Mouse (Mus musculus) MEL (cell line): Measurements from ENCODE around the gene Tmem8b. TPM values are rescaled to one million over a fixed set of nuclear protein-coding genes. Genes with fewer than 3 reads are reported as not detected.

Experiments
- DNase-seq: peaks from one replicate; pipeline ENCODE4 v3.0.0; 2011; ENCODE audit warnings: low read depth, low spot score
- H3K27ac ChIP-seq: 2 replicates; pipeline ENCODE4 v1.5.1; 2012; ENCODE audit warnings: low read depth, mild to moderate bottlenecking, control low read depth, low read length, moderate library complexity; ENCODE audit not compliant: control insufficient read depth
- H3K27me3 ChIP-seq, 2 experiments: fragments of 150-350 bp in 1 of 2; sonication (generic) in 1 of 2; 2 replicates each; pipeline ENCODE4 v1.6.1; 2012; ENCODE audit warnings: low read length in 2 of 2, mild to moderate bottlenecking in 2 of 2, improper control_type of control experiment in 1 of 2, moderate library complexity in 1 of 2; ENCODE audit not compliant: insufficient read depth in 2 of 2, control insufficient read depth in 1 of 2
- H3K36me3 ChIP-seq, 2 experiments: 2 replicates each; pipeline ENCODE4 v1.6.1; 2012 to 2014; ENCODE audit warnings: low read length in 2 of 2, improper control_type of control experiment in 1 of 2, inconsistent platforms in 1 of 2, mild to moderate bottlenecking in 1 of 2; ENCODE audit not compliant: insufficient read depth in 2 of 2, control insufficient read depth in 1 of 2
- H3K4me1 ChIP-seq, 2 experiments: fragments of 150-350 bp in 1 of 2; sonication (generic) in 1 of 2; 2 replicates each; pipeline ENCODE4 v1.6.1; 2012; ENCODE audit warnings: low read length in 2 of 2, improper control_type of control experiment in 1 of 2, mild to moderate bottlenecking in 1 of 2; ENCODE audit not compliant: insufficient read depth in 2 of 2, control insufficient read depth in 1 of 2
- H3K4me3 ChIP-seq, 2 experiments: fragments of 150-350 bp in 1 of 2; sonication (generic) in 1 of 2; 2 replicates each; pipeline ENCODE4 v1.5.1; 2012; ENCODE audit warnings: low read depth in 2 of 2, low read length in 2 of 2, mild to moderate bottlenecking in 2 of 2, moderate library complexity in 2 of 2, control low read depth in 1 of 2, improper control_type of control experiment in 1 of 2; ENCODE audit not compliant: control insufficient read depth in 1 of 2, insufficient read depth in 1 of 2
- H3K79me2 ChIP-seq: 2 replicates; pipeline ENCODE4 v1.6.1; 2012; ENCODE audit warnings: mild to moderate bottlenecking, low read length, moderate library complexity; ENCODE audit not compliant: control insufficient read depth, poor library complexity, insufficient read depth
- H3K9ac ChIP-seq: 2 replicates; pipeline ENCODE4 v1.6.1; 2012; ENCODE audit warnings: low read depth, mild to moderate bottlenecking, control low read depth, low read length, moderate library complexity; ENCODE audit not compliant: control insufficient read depth, poor library complexity, severe bottlenecking
- H3K9me3 ChIP-seq: fragments of 150-350 bp; sonication (generic); replicated peaks from 2 replicates; pipeline ENCODE4 v1.6.1; 2012; ENCODE audit warnings: mild to moderate bottlenecking, low read length, improper control_type of control experiment, moderate library complexity; ENCODE audit not compliant: insufficient read depth
- BHLHE40 ChIP-seq: IDR thresholded peaks from 2 replicates; pipeline ENCODE4 v1.6.1; 2012; ENCODE audit warnings: low read depth, mild to moderate bottlenecking, inconsistent platforms, low read length, improper control_type of control experiment, borderline replicate concordance
- CHD1 ChIP-seq: IDR thresholded peaks from 2 replicates; pipeline ENCODE4 v1.6.1; 2012; ENCODE audit warnings: low read depth, mild to moderate bottlenecking, inconsistent platforms, low read length, improper control_type of control experiment
- E2F4 ChIP-seq: IDR thresholded peaks from 2 replicates; pipeline ENCODE4 v1.6.1; 2011; ENCODE audit warnings: low read depth, low read length, improper control_type of control experiment, borderline replicate concordance
- EP300 ChIP-seq, 2 experiments: IDR thresholded peaks; 2 replicates each; pipeline ENCODE4 v1.6.1; 2011; ENCODE audit warnings: improper control_type of control experiment in 2 of 2, low read length in 2 of 2, low read depth in 1 of 2, mild to moderate bottlenecking in 1 of 2
- GABPA ChIP-seq: IDR thresholded peaks from 2 replicates; pipeline ENCODE4 v1.6.1; 2012; ENCODE audit warnings: low read depth, mild to moderate bottlenecking, inconsistent platforms, low read length, improper control_type of control experiment, moderate library complexity
- GATA1 ChIP-seq: IDR thresholded peaks from 2 replicates; pipeline ENCODE4 v1.6.1; 2011; ENCODE audit warnings: low read depth, low read length, improper control_type of control experiment
- HCFC1 ChIP-seq: IDR thresholded peaks from 2 replicates; pipeline ENCODE4 v1.6.1; 2012; ENCODE audit warnings: low read depth, mild to moderate bottlenecking, inconsistent platforms, low read length, improper control_type of control experiment, moderate library complexity
- JUND ChIP-seq: IDR thresholded peaks from 2 replicates; pipeline ENCODE4 v1.6.1; 2011; ENCODE audit warnings: low read depth, mild to moderate bottlenecking, improper control_type of control experiment, low read length
- MAFK ChIP-seq: IDR thresholded peaks from 2 replicates; pipeline ENCODE4 v1.6.1; 2011; ENCODE audit warnings: low read depth, mild to moderate bottlenecking, low read length, improper control_type of control experiment, borderline replicate concordance
- MAX ChIP-seq: IDR thresholded peaks from 2 replicates; pipeline ENCODE4 v1.6.1; 2011; ENCODE audit warnings: low read length, improper control_type of control experiment
- MXI1 ChIP-seq: IDR thresholded peaks from 2 replicates; pipeline ENCODE4 v1.6.1; 2011; ENCODE audit warnings: mild to moderate bottlenecking, low read depth, low read length, improper control_type of control experiment
- MYB ChIP-seq: IDR thresholded peaks from 2 replicates; pipeline ENCODE4 v1.6.1; 2011; ENCODE audit warnings: mild to moderate bottlenecking, low read depth, low read length, improper control_type of control experiment
- MYC ChIP-seq: IDR thresholded peaks from 2 replicates; pipeline ENCODE4 v1.6.1; 2011; ENCODE audit warnings: low read depth, mild to moderate bottlenecking, low read length, improper control_type of control experiment, moderate library complexity
- POLR2A ChIP-seq, 2 experiments: IDR thresholded peaks; 2 replicates each; pipeline ENCODE4 v1.6.1; 2011 to 2012; ENCODE audit warnings: low read length in 2 of 2, mild to moderate bottlenecking in 2 of 2, control low read depth in 1 of 2, improper control_type of control experiment in 1 of 2, low read depth in 1 of 2, moderate library complexity in 1 of 2; ENCODE audit not compliant: control insufficient read depth in 1 of 2, insufficient read depth in 1 of 2, poor library complexity in 1 of 2
- POLR2AphosphoS2 ChIP-seq: IDR thresholded peaks from 2 replicates; pipeline ENCODE4 v1.6.1; 2011; ENCODE audit warnings: low read length, improper control_type of control experiment
- RAD21 ChIP-seq: IDR thresholded peaks from 2 replicates; pipeline ENCODE4 v1.6.1; 2011; ENCODE audit warnings: mild to moderate bottlenecking, low read depth, low read length, improper control_type of control experiment
- RCOR1 ChIP-seq: IDR thresholded peaks from 2 replicates; pipeline ENCODE4 v1.6.1; 2012; ENCODE audit warnings: low read depth, mild to moderate bottlenecking, inconsistent platforms, low read length, improper control_type of control experiment
- TAL1 ChIP-seq: IDR thresholded peaks from 2 replicates; pipeline ENCODE4 v1.6.1; 2012; ENCODE audit warnings: mild to moderate bottlenecking, inconsistent platforms, low read length, moderate library complexity, mixed read lengths
- USF1 ChIP-seq: IDR thresholded peaks from 2 replicates; pipeline ENCODE4 v1.6.1; 2014; ENCODE audit warnings: low read depth, mild to moderate bottlenecking, inconsistent platforms, low read length, improper control_type of control experiment, moderate library complexity
- USF2 ChIP-seq, 2 experiments: IDR thresholded peaks; 2 replicates each; pipeline ENCODE4 v1.6.1; 2011 to 2012; ENCODE audit warnings: improper control_type of control experiment in 2 of 2, low read length in 2 of 2, borderline replicate concordance in 1 of 2, inconsistent platforms in 1 of 2, low read depth in 1 of 2, mild to moderate bottlenecking in 1 of 2; ENCODE audit not compliant: insufficient read depth in 1 of 2
- ZKSCAN1 ChIP-seq: IDR thresholded peaks from 2 replicates; pipeline ENCODE4 v1.6.1; 2012; ENCODE audit warnings: low read depth, mild to moderate bottlenecking, inconsistent platforms, low read length, improper control_type of control experiment, moderate library complexity
- polyA plus RNA-seq, 2 experiments: library from polyadenylated mRNA; stranded (reverse) in 1 of 2; unstranded in 1 of 2; fragments of >175 nt in 1 of 2; fragments of >200 nt in 1 of 2; gene quantifications; 2 replicates each; pipeline versions ENCODE4 v1.2.1 to v1.2.4; 2012; ENCODE audit warnings: low replicate concordance in 2 of 2, low read depth in 1 of 2; ENCODE audit not compliant: insufficient read length in 2 of 2, insufficient read depth in 1 of 2, missing spikeins in 1 of 2
- total RNA-seq: library from RNA; depleted of rRNA; stranded (reverse); fragments of 300-350 nt; gene quantifications from 2 replicates; pipeline ENCODE4 v1.2.3, GENCODE M21; 2012

The Tmem8b gene
- total and polyA plus RNA-seq, 3 experiments, result 0.46 to 3.6 TPM; not detected in 1

DNA sequence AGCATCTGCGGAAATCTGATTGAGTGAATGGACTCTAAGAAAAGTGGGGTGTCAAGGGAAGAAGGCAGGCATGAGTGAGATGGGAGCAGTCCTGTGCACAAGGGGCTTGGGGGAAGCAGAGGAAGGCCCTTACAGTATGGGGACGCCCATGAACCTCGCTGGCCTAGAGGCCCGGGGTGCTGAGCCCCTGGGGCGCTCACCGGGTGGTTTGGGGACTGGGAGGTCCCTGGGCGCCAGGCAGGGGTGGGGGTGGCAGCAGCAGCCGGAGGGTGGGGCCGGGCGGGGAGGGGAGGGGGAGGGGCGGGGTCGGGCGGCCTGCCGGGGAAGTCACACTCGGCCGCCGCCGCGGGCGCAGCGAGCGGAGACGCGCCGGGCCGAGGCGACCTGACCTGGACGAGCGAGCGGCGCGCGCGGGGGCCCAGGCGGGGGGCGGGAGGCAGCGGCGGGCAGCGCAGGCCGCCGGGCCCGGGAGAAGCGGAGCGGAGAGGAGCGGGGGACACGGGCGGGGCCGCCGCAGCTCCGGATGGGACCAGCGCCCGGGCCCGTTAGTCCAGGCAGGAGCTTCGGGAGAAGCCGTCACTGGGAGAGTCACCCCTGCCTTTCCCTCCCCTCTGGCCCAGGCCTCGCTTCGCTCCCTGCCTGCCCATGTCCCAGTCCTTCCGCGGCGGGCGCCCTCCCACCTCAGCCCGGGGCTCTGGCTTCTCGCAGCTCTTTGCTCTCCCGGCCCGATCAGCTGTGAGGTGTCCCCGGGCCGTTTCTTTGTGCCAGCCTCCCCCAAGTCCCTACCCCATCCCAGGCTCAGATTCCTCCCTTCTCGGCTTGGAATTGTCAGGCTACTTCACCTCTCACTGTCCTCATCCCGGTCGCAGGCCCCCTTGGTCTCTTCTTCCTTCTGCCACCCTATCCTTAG lies 37.5 kb upstream of the Tmem8b start, which contains the start of gene Npr2:
Gene Npr2, plus strand, starts transcription at position 890 of the 910 bp plus-strand sequence.
- DNase-seq, result peak; percentile 34
- peaks cover 4 to 6% of the 10 kb centered on the region in 2 experiments for H3K27me3 ChIP-seq

DNA sequence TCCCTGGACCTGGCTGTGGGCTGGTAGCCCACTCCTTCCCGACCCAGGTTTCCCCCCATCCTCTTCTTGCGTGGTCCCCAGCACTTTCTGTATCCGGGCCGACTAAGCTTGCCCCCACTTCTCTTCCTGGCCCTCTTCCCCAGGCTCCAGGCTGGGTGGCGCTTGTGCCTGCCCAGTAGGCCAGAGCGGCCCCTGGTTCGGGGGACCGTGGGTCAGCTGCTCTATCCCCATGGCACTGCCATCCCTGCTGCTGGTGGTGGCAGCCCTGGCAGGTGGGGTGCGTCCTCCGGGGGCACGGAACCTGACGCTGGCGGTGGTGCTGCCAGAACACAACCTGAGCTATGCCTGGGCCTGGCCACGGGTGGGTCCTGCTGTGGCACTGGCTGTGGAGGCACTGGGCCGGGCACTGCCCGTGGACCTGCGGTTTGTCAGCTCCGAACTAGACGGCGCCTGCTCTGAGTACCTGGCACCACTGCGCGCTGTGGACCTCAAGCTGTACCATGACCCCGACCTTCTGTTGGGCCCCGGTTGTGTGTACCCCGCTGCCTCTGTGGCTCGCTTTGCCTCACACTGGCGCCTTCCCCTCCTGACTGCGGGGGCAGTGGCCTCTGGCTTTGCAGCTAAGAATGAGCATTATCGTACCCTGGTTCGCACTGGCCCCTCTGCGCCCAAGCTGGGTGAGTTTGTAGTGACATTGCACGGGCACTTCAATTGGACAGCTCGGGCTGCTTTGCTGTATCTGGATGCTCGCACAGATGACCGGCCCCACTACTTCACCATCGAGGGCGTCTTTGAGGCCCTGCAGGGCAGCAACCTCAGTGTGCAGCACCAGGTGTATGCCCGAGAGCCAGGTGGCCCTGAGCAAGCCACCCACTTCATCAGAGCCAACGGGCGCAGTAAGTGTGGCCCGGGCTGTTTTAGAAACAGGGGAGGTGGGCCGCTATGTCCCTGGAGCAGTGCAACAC lies 36.5 kb upstream of the Tmem8b start:
- Histone ChIP-seq H3K79me2 (no peaks in the 10 kb centered on the region), H3K4me1 (no peaks in the 10 kb centered on the region; a peak in 1 of 4 replicates), H3K27ac (no peak overlapping the region), H3K4me3 (peak overlapping the region in 1 of 2 experiments; percentile 57; a peak in 2 of 4 replicates), H3K9ac (peak overlapping the region; percentile 60), H3K9me3 (no peaks in the 10 kb centered on the region), H3K36me3 (no peaks in the 10 kb centered on the region), H3K27me3 (peaks cover 4 to 6% of the 10 kb centered on the region in 2 experiments)
- no peak for TF ChIP-seq MAFK
- no peak for TF ChIP-seq USF1
- TF ChIP-seq MXI1, result no peak
- no peak for TF ChIP-seq BHLHE40
- no peak for TF ChIP-seq E2F4
- no peak for TF ChIP-seq EP300 (IDR thresholded peaks at IDR 0.05; ENCODE audit: low read depth in 1 of 2, low read length in 2 of 2)
- TF ChIP-seq GATA1, result no peak
- TF ChIP-seq ZKSCAN1, result no peak
- TF ChIP-seq RAD21, result no peak
- no peak for TF ChIP-seq MAX
- TF ChIP-seq MYC, result no peak
- no peak for TF ChIP-seq RCOR1
- TF ChIP-seq GABPA, result no peak
- no peak for TF ChIP-seq JUND
- no peak for TF ChIP-seq USF2 (IDR thresholded peaks at IDR 0.05; ENCODE audit: borderline replicate concordance in 1 of 2, insufficient read depth in 1 of 2, low read depth in 1 of 2, low read length in 2 of 2)
- no peak for TF ChIP-seq MYB
- no peak for TF ChIP-seq POLR2AphosphoS2
- TF ChIP-seq HCFC1, result no peak
- TF ChIP-seq TAL1, result no peak
- DNase-seq, result no peak

More for the DNA sequence above, 37.5 kb upstream of the Tmem8b start, which contains the start of gene Npr2:
- peak within 1 kb of the TSS; percentile 57 to 65 for H3K4me3 ChIP-seq
- no peaks in the 10 kb centered on the region; a peak in 1 of 4 replicates for H3K4me1 ChIP-seq
- no peaks in the 10 kb centered on the region for H3K36me3 ChIP-seq
- no peak for TF ChIP-seq CHD1
- no peak for TF ChIP-seq HCFC1
- 0 out of 4 replicates have a peak, but pooled peaks of 1 of the 2 experiments have one; percentile 18 for TF ChIP-seq POLR2A (IDR thresholded peaks at IDR 0.05; ENCODE audit: control insufficient read depth in 1 of 2, insufficient read depth in 1 of 2, low read depth in 1 of 2, low read length in 2 of 2, poor library complexity in 1 of 2)
- no peak within 1 kb of the TSS for H3K27ac ChIP-seq
- H3K9ac ChIP-seq, result peak within 1 kb of the TSS; percentile 60
- no peaks in the 10 kb centered on the region for H3K79me2 ChIP-seq
- H3K9me3 ChIP-seq, result no peaks in the 10 kb centered on the region
